Mouse (Mus musculus) erythroblast, adult 5-6 weeks (primary cell): ENCODE results near the gene Thada. TPM values are rescaled to one million over a fixed set of nuclear protein-coding genes. Genes with fewer than 3 reads are reported as not detected.

Experiments
- ATAC-seq: replicated peaks from 2 replicates; pipeline ENCODE4 v1.8.0; 2016; ENCODE audit warnings: moderate number of reproducible peaks, mild to moderate bottlenecking, moderate TSS enrichment, inconsistent platforms; ENCODE audit not compliant: poor library complexity, low FRiP score, severe bottlenecking
- total RNA-seq, 2 experiments: library from RNA; stranded (forward) in 1 of 2; stranded (reverse) in 1 of 2; fragments of 150-400 nt in 1 of 2; fragments of 200-764, 138-1000 nt in 1 of 2; gene quantifications; 2 replicates each; pipeline versions ENCODE4 v1.2.3 to v1.2.4; 2015 to 2017; ENCODE audit warnings: low replicate concordance in 2 of 2

Gene Thada
- total RNA-seq, 2 experiments from 2014 or later: 5.4 to 7.7 TPM

DNA sequence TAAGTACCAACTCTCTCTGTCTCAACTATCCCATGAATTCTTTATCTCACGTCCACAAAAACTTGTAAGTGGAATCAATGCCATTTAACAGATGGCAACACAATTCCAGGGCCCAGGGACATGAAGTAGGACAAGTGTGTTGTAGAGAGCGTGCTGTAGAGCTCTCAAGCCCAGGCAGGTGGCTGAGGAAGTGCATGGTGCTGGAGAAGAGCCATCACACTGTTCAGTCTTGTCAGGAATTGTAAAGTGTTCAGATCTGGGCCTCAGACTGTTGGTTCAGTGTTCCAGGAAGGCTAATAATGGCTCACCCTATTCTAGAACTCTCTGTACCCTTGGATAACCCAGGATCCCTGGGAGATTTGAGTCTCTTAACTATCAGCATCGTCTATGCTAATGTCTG lies 321.9 kb downstream of the Thada start:
- no peak for ATAC-seq

DNA sequence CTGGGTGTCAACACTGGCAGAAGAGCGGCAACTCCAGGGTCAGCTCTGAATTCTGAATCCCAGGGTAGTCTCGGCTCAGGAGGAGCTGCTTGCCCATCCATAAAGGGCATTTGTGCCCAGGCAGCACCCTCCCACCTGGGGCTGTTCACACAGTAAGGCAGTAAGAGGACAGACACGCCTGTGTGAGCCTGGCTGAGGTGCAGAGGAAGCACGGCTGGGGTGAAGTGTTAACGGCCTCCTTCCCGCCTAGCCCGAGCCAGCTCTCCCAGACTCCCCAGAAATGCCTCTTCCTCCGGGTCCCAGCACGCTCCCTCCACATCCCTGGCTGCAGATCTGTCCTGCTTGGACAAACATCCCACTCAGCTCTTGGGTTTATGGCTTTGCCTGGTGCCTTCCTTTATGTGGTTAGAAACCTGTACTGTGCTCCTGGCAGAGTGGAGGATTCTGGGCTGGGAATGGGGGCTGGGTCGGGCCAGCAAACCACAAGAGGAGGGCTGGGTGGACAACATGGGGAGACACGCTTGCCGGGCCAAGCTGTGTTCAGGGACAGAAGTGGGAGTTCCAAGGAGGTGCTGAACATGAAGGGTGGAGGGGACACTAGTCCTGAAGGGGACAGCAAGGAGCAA lies 322.7 kb downstream of the Thada start:
- ATAC-seq: no peak

DNA sequence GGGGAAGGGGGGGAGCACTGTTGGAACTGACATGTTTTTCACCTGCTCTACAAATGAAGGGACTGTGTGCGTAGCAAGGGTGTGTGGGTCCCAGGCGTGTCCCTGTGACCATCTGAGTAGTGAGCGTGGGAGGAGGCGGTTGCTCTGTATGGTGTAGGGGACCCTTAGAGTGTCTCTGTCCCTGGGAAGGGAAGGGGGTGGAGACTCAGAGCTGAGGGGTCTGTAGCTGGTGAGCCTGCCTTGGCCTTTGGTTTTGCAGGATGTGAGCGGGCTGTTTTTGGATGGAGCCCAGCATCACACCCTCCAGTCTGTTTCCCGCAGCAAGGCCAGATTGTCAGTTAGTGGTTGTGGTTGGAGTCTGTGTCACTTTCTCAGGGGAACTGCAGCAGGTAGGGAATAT lies 324.3 kb downstream of the Thada start:
- no peak for ATAC-seq

DNA sequence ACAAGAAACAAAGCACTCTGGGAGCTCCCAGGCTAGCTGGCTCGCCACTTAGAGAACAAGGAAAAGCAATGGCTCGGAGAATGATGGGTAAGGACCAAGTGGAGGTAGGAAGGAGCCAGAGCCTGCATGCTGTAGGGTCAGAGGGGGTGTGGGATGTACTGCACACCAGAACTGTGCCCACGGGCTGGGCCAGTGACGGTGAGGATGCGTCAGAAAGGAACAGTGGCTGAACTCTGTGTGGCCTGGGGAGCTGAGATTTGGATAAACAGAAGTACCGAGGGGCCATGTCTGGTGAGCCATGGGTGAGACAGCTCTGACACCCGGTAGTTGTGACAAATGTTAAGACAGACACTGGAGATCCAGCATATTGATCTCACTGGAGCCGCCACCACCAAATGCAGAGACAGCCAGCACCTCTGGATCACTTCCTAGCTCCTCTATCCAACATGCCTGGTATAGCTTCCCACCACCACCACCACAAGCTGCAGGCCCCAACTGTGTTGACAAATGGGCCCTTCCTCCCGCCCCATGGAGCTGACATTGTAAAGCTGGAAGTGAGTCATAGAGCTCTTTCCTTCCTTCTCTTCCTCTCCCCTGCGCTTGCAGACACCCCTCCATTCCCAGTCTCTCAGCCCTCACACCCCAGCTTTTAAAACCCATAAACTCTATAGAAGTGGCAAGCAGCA lies 325.0 kb downstream of the Thada start:
- ATAC-seq: no peak

Other genes with a start within 250 kb of the Thada start
- gene Plekhh2, start 45.7 kb upstream of the Thada start, total RNA-seq (2015; ENCODE audit: low replicate concordance): not detected in 2 replicates
- not detected in 2 replicates for gene Plekhh2, start 45.7 kb upstream of the Thada start, total RNA-seq (2017; ENCODE audit: low replicate concordance)
- 1.5 TPM in 1 of 2 replicates, not detected in the other for gene Dync2li1, start 160.3 kb upstream of the Thada start, total RNA-seq (2015; ENCODE audit: low replicate concordance)
- 2.1 and 3.1 TPM in 2 replicates for gene Dync2li1, start 160.3 kb upstream of the Thada start, total RNA-seq (2017; ENCODE audit: low replicate concordance)
- gene Abcg8, start 210.1 kb upstream of the Thada start, total RNA-seq (2015; ENCODE audit: low replicate concordance): not detected in 2 replicates
- not detected in 2 replicates for gene Abcg8, start 210.1 kb upstream of the Thada start, total RNA-seq (2017; ENCODE audit: low replicate concordance)
- gene Abcg5, start 216.8 kb upstream of the Thada start, total RNA-seq (2015; ENCODE audit: low replicate concordance): not detected in 2 replicates
- gene Abcg5, start 216.8 kb upstream of the Thada start, total RNA-seq (2017; ENCODE audit: low replicate concordance): not detected in 2 replicates